Mouse (Mus musculus): ENCODE data around the gene Vars. TPM values are rescaled to one million over a fixed set of nuclear protein-coding genes. Genes with fewer than 3 reads are reported as not detected.

Gene Vars
- polyA plus RNA-seq, 1 experiment from 2014 or later: 92.3 TPM

GRCm38 (mm10) chr17:35022541-35023060 is 21.8 kb downstream of the Vars start:
- H3K9me3 ChIP-seq (ENCODE audit: control insufficient read depth, low read depth, low read length): no peaks in the 10 kb centered on the region
- no peak overlapping the region for H3K27ac ChIP-seq (ENCODE audit: low read length)
- no peak overlapping the region for H3K4me2 ChIP-seq (replicated peaks; ENCODE audit: low read depth, low read length)
- 93% methylated on average over 8 of the region's 8 CpGs for WGBS
- H3K4me3 ChIP-seq (ENCODE audit: low read depth, low read length): no peak overlapping the region
- H3K36me3 ChIP-seq (ENCODE audit: control insufficient read depth, insufficient read depth, low read length): no peaks in the 10 kb centered on the region
- ATAC-seq (ENCODE audit: insufficient number of reproducible peaks, insufficient read depth, low FRiP score, low read depth): no peak
- no peaks in the 10 kb centered on the region for H3K27me3 ChIP-seq (ENCODE audit: control insufficient read depth, insufficient read depth, low read length)
- H3K9ac ChIP-seq (replicated peaks; ENCODE audit: low read depth, low read length): no peak overlapping the region
- peaks cover 9% of the 10 kb centered on the region for H3K4me1 ChIP-seq (ENCODE audit: control insufficient read depth, insufficient read depth, low read length)

- no peak overlapping the region for H3K27ac ChIP-seq (ENCODE audit: low read length)
- no peak for ATAC-seq (ENCODE audit: insufficient number of reproducible peaks, insufficient read depth, low FRiP score, low read depth)
- no peak overlapping the region for H3K4me3 ChIP-seq (ENCODE audit: low read depth, low read length)
- H3K9me3 ChIP-seq (ENCODE audit: control insufficient read depth, low read depth, low read length): no peaks in the 10 kb centered on the region
- no peaks in the 10 kb centered on the region for H3K36me3 ChIP-seq (ENCODE audit: control insufficient read depth, insufficient read depth, low read length)
- peaks cover 12% of the 10 kb centered on the region for H3K4me1 ChIP-seq (ENCODE audit: control insufficient read depth, insufficient read depth, low read length)
- H3K27me3 ChIP-seq (ENCODE audit: control insufficient read depth, insufficient read depth, low read length): no peaks in the 10 kb centered on the region
- H3K4me2 ChIP-seq (replicated peaks; ENCODE audit: low read depth, low read length): no peak overlapping the region
- WGBS: 81% methylated on average over 5 of the region's 5 CpGs
- no peak overlapping the region for H3K9ac ChIP-seq (replicated peaks; ENCODE audit: low read depth, low read length)
Observed at GRCm38 (mm10) chr17:35023221-35023620, 22.4 kb downstream of the Vars start.

GRCm38 (mm10) chr17:35023756-35024155 is 23.0 kb downstream of the Vars start:
- Histone ChIP-seq H3K27me3 (ENCODE audit: control insufficient read depth, insufficient read depth, low read length) (no peaks in the 10 kb centered on the region), H3K4me2 (replicated peaks; ENCODE audit: low read depth, low read length) (no peak overlapping the region), H3K4me1 (ENCODE audit: control insufficient read depth, insufficient read depth, low read length) (peaks cover 12% of the 10 kb centered on the region), H3K4me3 (ENCODE audit: low read depth, low read length) (no peak overlapping the region), H3K9ac (replicated peaks; ENCODE audit: low read depth, low read length) (no peak overlapping the region), H3K9me3 (ENCODE audit: control insufficient read depth, low read depth, low read length) (no peaks in the 10 kb centered on the region), H3K27ac (ENCODE audit: low read length) (no peak overlapping the region), H3K36me3 (ENCODE audit: control insufficient read depth, insufficient read depth, low read length) (no peaks in the 10 kb centered on the region)
- no peak for ATAC-seq (ENCODE audit: insufficient number of reproducible peaks, insufficient read depth, low FRiP score, low read depth)
- 67% methylated on average over 4 of the region's 4 CpGs for WGBS

- Histone ChIP-seq H3K27me3 (ENCODE audit: control insufficient read depth, insufficient read depth, low read length) (no peaks in the 10 kb centered on the region), H3K4me2 (replicated peaks; ENCODE audit: low read depth, low read length) (no peak overlapping the region), H3K4me3 (ENCODE audit: low read depth, low read length) (no peak overlapping the region), H3K9me3 (ENCODE audit: control insufficient read depth, low read depth, low read length) (no peaks in the 10 kb centered on the region), H3K27ac (ENCODE audit: low read length) (no peak overlapping the region), H3K4me1 (ENCODE audit: control insufficient read depth, insufficient read depth, low read length) (peaks cover 12% of the 10 kb centered on the region), H3K9ac (replicated peaks; ENCODE audit: low read depth, low read length) (no peak overlapping the region; the same call in 1 of the 2 replicates), H3K36me3 (ENCODE audit: control insufficient read depth, insufficient read depth, low read length) (no peaks in the 10 kb centered on the region)
- WGBS: 62% methylated on average over 12 of the region's 13 CpGs
- ATAC-seq (ENCODE audit: insufficient number of reproducible peaks, insufficient read depth, low FRiP score, low read depth): no peak
Observed at GRCm38 (mm10) chr17:35024261-35024660, 23.5 kb downstream of the Vars start.

GRCm38 (mm10) chr17:35024691-35025488 is 24.1 kb downstream of the Vars start:
- Histone ChIP-seq H3K4me2 (replicated peaks; ENCODE audit: low read depth, low read length) (no peak overlapping the region), H3K4me3 (ENCODE audit: low read depth, low read length) (no peak overlapping the region), H3K9me3 (ENCODE audit: control insufficient read depth, low read depth, low read length) (no peaks in the 10 kb centered on the region), H3K27ac (ENCODE audit: low read length) (no peak overlapping the region), H3K4me1 (ENCODE audit: control insufficient read depth, insufficient read depth, low read length) (peaks cover 18% of the 10 kb centered on the region), H3K9ac (replicated peaks; ENCODE audit: low read depth, low read length) (no peak overlapping the region), H3K36me3 (ENCODE audit: control insufficient read depth, insufficient read depth, low read length) (no peaks in the 10 kb centered on the region), H3K27me3 (ENCODE audit: control insufficient read depth, insufficient read depth, low read length) (no peaks in the 10 kb centered on the region)
- WGBS: 57% methylated on average over 8 of the region's 10 CpGs
- no peak for ATAC-seq (ENCODE audit: insufficient number of reproducible peaks, insufficient read depth, low FRiP score, low read depth)

- Histone ChIP-seq H3K36me3 (ENCODE audit: control insufficient read depth, insufficient read depth, low read length) (no peaks in the 10 kb centered on the region), H3K4me3 (ENCODE audit: low read depth, low read length) (no peak overlapping the region), H3K9ac (replicated peaks; ENCODE audit: low read depth, low read length) (no peak overlapping the region), H3K27me3 (ENCODE audit: control insufficient read depth, insufficient read depth, low read length) (no peaks in the 10 kb centered on the region), H3K27ac (ENCODE audit: low read length) (no peak overlapping the region), H3K4me2 (replicated peaks; ENCODE audit: low read depth, low read length) (0 out of 2 replicates have a peak overlapping the region, but pooled peaks have one; percentile 14), H3K4me1 (ENCODE audit: control insufficient read depth, insufficient read depth, low read length) (peaks cover 20% of the 10 kb centered on the region), H3K9me3 (ENCODE audit: control insufficient read depth, low read depth, low read length) (no peaks in the 10 kb centered on the region)
- no peak for ATAC-seq (ENCODE audit: insufficient number of reproducible peaks, insufficient read depth, low FRiP score, low read depth)
- 76% methylated on average over 5 of the region's 5 CpGs for WGBS
Observed at GRCm38 (mm10) chr17:35026206-35026605, 25.4 kb downstream of the Vars start.

GRCm38 (mm10) chr17:35027277-35028068 is 26.7 kb downstream of the Vars start, which contains the start of gene Sapcd1:
Sapcd1 (minus strand) TSS chr17:35028016.
- Histone ChIP-seq H3K4me1 (ENCODE audit: control insufficient read depth, insufficient read depth, low read length) (peaks cover 17% of the 10 kb centered on the region), H3K27me3 (ENCODE audit: control insufficient read depth, insufficient read depth, low read length) (no peaks in the 10 kb centered on the region), H3K36me3 (ENCODE audit: control insufficient read depth, insufficient read depth, low read length) (no peaks in the 10 kb centered on the region), H3K27ac (ENCODE audit: low read length) (peak within 1 kb of the TSS; percentile 74), H3K4me2 (replicated peaks; ENCODE audit: low read depth, low read length) (peak within 1 kb of the TSS; percentile 14; the same call in 1 of the 2 replicates), H3K9me3 (ENCODE audit: control insufficient read depth, low read depth, low read length) (no peaks in the 10 kb centered on the region), H3K9ac (replicated peaks; ENCODE audit: low read depth, low read length) (0 out of 2 replicates have a peak within 1 kb of the TSS, but pooled peaks have one; percentile 14), H3K4me3 (ENCODE audit: low read depth, low read length) (no peak within 1 kb of the TSS)
- peak; percentile 53; the same call in 1 of the 2 replicates for ATAC-seq (ENCODE audit: insufficient number of reproducible peaks, insufficient read depth, low FRiP score, low read depth)
- WGBS: 48% methylated on average over 13 of the region's 13 CpGs

GRCm38 (mm10) chr17:35028315-35028714 is 27.5 kb downstream of the Vars start:
- 86% methylated on average over 2 of the region's 2 CpGs for WGBS
- H3K36me3 ChIP-seq (ENCODE audit: control insufficient read depth, insufficient read depth, low read length): no peaks in the 10 kb centered on the region
- no peak overlapping the region for H3K4me2 ChIP-seq (replicated peaks; ENCODE audit: low read depth, low read length)
- no peak overlapping the region for H3K27ac ChIP-seq (ENCODE audit: low read length)
- H3K27me3 ChIP-seq (ENCODE audit: control insufficient read depth, insufficient read depth, low read length): no peaks in the 10 kb centered on the region
- no peak for ATAC-seq (ENCODE audit: insufficient number of reproducible peaks, insufficient read depth, low FRiP score, low read depth)
- H3K4me1 ChIP-seq (ENCODE audit: control insufficient read depth, insufficient read depth, low read length): peaks cover 17% of the 10 kb centered on the region
- no peak overlapping the region for H3K4me3 ChIP-seq (ENCODE audit: low read depth, low read length)
- H3K9me3 ChIP-seq (ENCODE audit: control insufficient read depth, low read depth, low read length): no peaks in the 10 kb centered on the region
- no peak overlapping the region for H3K9ac ChIP-seq (replicated peaks; ENCODE audit: low read depth, low read length)

Measured in stomach, embryonic 14.5 days (tissue).